Mouse (Mus musculus) neutrophil, adult 5-6 weeks (primary cell): ENCODE measurements at regions not wholly inside any gene's neighbourhood (a gene's known extent, or its start where the extent isn't known, plus 50 kb on each side); places are given as distances from the start of the nearest gene placed in this dataset.
A peak's percentile ranks its signal among the peaks of the same experiment; 100 is the strongest.
"Not testable (repeated sequence)": the region's sequence is repeated elsewhere in the genome, so short reads cannot be mapped to it uniquely, and the experiment has no call there.

ENCODE experiments used
- ATAC-seq: fragments of 151-379, 151-347 bp; 2 replicates; pipeline ENCODE4 v1.8.0; 2017; ENCODE audit warnings: mild to moderate bottlenecking, moderate TSS enrichment; ENCODE audit not compliant: insufficient number of reproducible peaks, poor library complexity, low FRiP score, severe bottlenecking; ENCODE audit errors: extremely low read depth

- no peak for ATAC-seq
These were observed 167.9 kb upstream of the Rpl38 start for GRCm38 (mm10) chr11:114500416-114500815.

GRCm38 (mm10) chr11:114499665-114500064 is 168.7 kb upstream of the Rpl38 start:
- ATAC-seq = no peak

GRCm38 (mm10) chr11:114495520-114495921 is 172.8 kb upstream of the Rpl38 start:
- no peak for ATAC-seq

- ATAC-seq = no peak
These were observed 181.9 kb upstream of the Rpl38 start for GRCm38 (mm10) chr11:114486455-114486854.

- ATAC-seq = no peak
These were observed 182.9 kb upstream of the Rpl38 start for GRCm38 (mm10) chr11:114485429-114485828.

GRCm38 (mm10) chr11:114484668-114484953 is 183.7 kb upstream of the Rpl38 start:
- ATAC-seq = no peak

- no peak for ATAC-seq
These were observed 184.3 kb upstream of the Rpl38 start for GRCm38 (mm10) chr11:114483823-114484667.

GRCm38 (mm10) chr11:114483350-114483749 is 185.0 kb upstream of the Rpl38 start:
- not testable (repeated sequence) for ATAC-seq

- no peak for ATAC-seq
These were observed 186.3 kb upstream of the Rpl38 start for GRCm38 (mm10) chr11:114482070-114482469.

- no peak for ATAC-seq
These were observed 187.3 kb upstream of the Rpl38 start for GRCm38 (mm10) chr11:114481037-114481436.

GRCm38 (mm10) chr11:114480119-114480540 is 188.2 kb upstream of the Rpl38 start:
- ATAC-seq = no peak

- no peak for ATAC-seq
These were observed 189.6 kb upstream of the Rpl38 start for GRCm38 (mm10) chr11:114478736-114479135.

- no peak for ATAC-seq
These were observed 191.0 kb upstream of the Rpl38 start for GRCm38 (mm10) chr11:114477365-114477764.

- no peak for ATAC-seq
These were observed 195.6 kb upstream of the Rpl38 start for GRCm38 (mm10) chr11:114472501-114473260.

- no peak for ATAC-seq
These were observed 199.9 kb upstream of the Rpl38 start for GRCm38 (mm10) chr11:114468394-114468793.

- ATAC-seq = no peak
These were observed 200.5 kb upstream of the Rpl38 start for GRCm38 (mm10) chr11:114467803-114468202.

- no peak for ATAC-seq
These were observed 202.8 kb upstream of the Rpl38 start for GRCm38 (mm10) chr11:114465486-114465885.

GRCm38 (mm10) chr11:114462755-114463374 is 205.5 kb upstream of the Rpl38 start:
- peak; percentile 64; the same call in 1 of the 2 replicates for ATAC-seq

- no peak for ATAC-seq
These were observed 213.4 kb upstream of the Rpl38 start for GRCm38 (mm10) chr11:114454876-114455330.
